Mouse (Mus musculus) midbrain, embryonic 15.5 days (tissue): ENCODE data around the gene Gm9046. TPM values are rescaled to one million over a fixed set of nuclear protein-coding genes. Genes with fewer than 3 reads are reported as not detected.

ENCODE experiments used
- polyA plus RNA-seq: library from polyadenylated mRNA; unstranded; fragments of >200 nt; fragmentation: Nextera tagmentation; extraction: Ambion mirVana; gene quantifications from 2 replicates; pipeline ENCODE4 v1.2.1, GENCODE M21; 2015

Gm9046 gene
- polyA plus RNA-seq, 1 experiment from 2014 or later, result not detected

Other genes with a start within 250 kb of the Gm9046 start
- 29.8 and 32.0 TPM in 2 replicates for gene Mdm1, start 201.4 kb downstream of the Gm9046 start, polyA plus RNA-seq
- 0.25 TPM in 1 of 2 replicates, not detected in the other for gene Il22, start 138.3 kb downstream of the Gm9046 start, polyA plus RNA-seq
- gene Gm32717, start 102.5 kb downstream of the Gm9046 start, polyA plus RNA-seq, result 0.14 and 0.21 TPM in 2 replicates
- gene Gm32802, start 84.6 kb downstream of the Gm9046 start, polyA plus RNA-seq, result 0.14 and 0.21 TPM in 2 replicates
- 0.52 TPM in 1 of 2 replicates, not detected in the other for gene Iltifb, start 48.2 kb downstream of the Gm9046 start, polyA plus RNA-seq
- gene Gm9040, start 16.3 kb downstream of the Gm9046 start, polyA plus RNA-seq, result not detected in 2 replicates
- gene Gm9044, start 10.8 kb downstream of the Gm9046 start, polyA plus RNA-seq, result not detected in 2 replicates
- not detected in 2 replicates for gene Gm9045, start 5.4 kb downstream of the Gm9046 start, polyA plus RNA-seq
- 0.08 TPM in 1 of 2 replicates, not detected in the other for gene Gm9048, start 5.4 kb upstream of the Gm9046 start, polyA plus RNA-seq
- not detected in 2 replicates for gene Gm9049, start 10.8 kb upstream of the Gm9046 start, polyA plus RNA-seq
- gene Ifng, start 97.8 kb upstream of the Gm9046 start, polyA plus RNA-seq, result not detected in 2 replicates